Mouse (Mus musculus) embryonic stem cell, embryonic (primary cell): Measurements from ENCODE around the gene Tor1aip1.

Experiments used
- CTCF ChIA-PET, 4 experiments: fragments of 300-600 bp in 2 of 4; fragments of 350-600 bp in 2 of 4; sonication (Branson Sonifier 250); formaldehyde crosslinking; loops; one replicate each; lab custom pipeline; 2022; ENCODE audit warnings: inconsistent platforms in 2 of 4; lab: Charles Lee
- POLR2A ChIA-PET, 4 experiments: fragments of 300-600 bp in 2 of 4; fragments of 350-600 bp in 2 of 4; sonication (Branson Sonifier 250); formaldehyde crosslinking; loops; one replicate each; lab custom pipeline; 2022; ENCODE audit warnings: antibody characterized with exemption in 4 of 4, inconsistent platforms in 1 of 4; lab: Charles Lee

The Tor1aip1 gene

GRCm38 (mm10) chr1:156041451-156042241 lies 5.4 kb upstream of the Tor1aip1 start:
- CTCF ChIA-PET: interaction anchor here in 2 of 4 experiments (0.6 to 1.7 kb wide), 2 partner anchors 21 to 68 kb away, joined by 3 to 5 read pairs; partner anchors contain the start of gene Cep350 (in 1 of the 2)
- POLR2A ChIA-PET: interaction anchor here (0.5 to 7.3 kb wide), 31 partner anchors 8 to 624 kb away, joined by 3 to 84 read pairs (median 4); partner anchors contain the start of genes Cep350 (in 2 of the 4) and Acbd6 (in 1 of the 4)

- CTCF ChIA-PET: interaction anchor here in 3 of 4 experiments (0.5 to 1.6 kb wide), 14 partner anchors 8 to 650 kb away, joined by 3 to 5 read pairs (median 4); partner anchors contain the start of genes Abl2 (in 1 of the 3) and Cep350 (in 1 of the 3)
- POLR2A ChIA-PET: interaction anchor here (0.5 to 7.3 kb wide), 66 partner anchors 8 to 941 kb away, joined by 3 to 84 read pairs (median 4); partner anchors contain the start of genes Acbd6 (in 3 of the 4), Cep350 (in 3 of the 4), Qsox1 (in 2 of the 4) and Abl2 (in 1 of the 4)
These were observed 4.6 kb upstream of the Tor1aip1 start for GRCm38 (mm10) chr1:156040731-156041401.

GRCm38 (mm10) chr1:156039989-156040388 lies 3.7 kb upstream of the Tor1aip1 start:
- POLR2A ChIA-PET: interaction anchor here (0.5 to 7.3 kb wide), 53 partner anchors 9 to 940 kb away, joined by 3 to 84 read pairs (median 4); partner anchors contain the start of genes Cep350 (in 3 of the 4), Acbd6 (in 2 of the 4), Qsox1 (in 2 of the 4) and Abl2 (in 1 of the 4)
- CTCF ChIA-PET: interaction anchor here in 2 of 4 experiments (1.0 to 1.6 kb wide), 10 partner anchors 9 to 518 kb away, joined by 3 to 5 read pairs (median 4); partner anchors contain the start of genes Abl2 (in 1 of the 2) and Cep350 (in 1 of the 2)

GRCm38 (mm10) chr1:156037144-156037583 lies 884 bp upstream of the Tor1aip1 start:
- CTCF ChIA-PET: interaction anchor here in 1 of 4 experiments (0.5 to 1.9 kb wide), 5 partner anchors 29 to 467 kb away, joined by 3 to 10 read pairs (median 3); partner anchors contain the start of gene Cep350
- POLR2A ChIA-PET: interaction anchor here in 3 of 4 experiments (0.6 to 7.3 kb wide), 26 partner anchors 9 to 521 kb away, joined by 3 to 84 read pairs (median 8); partner anchors contain the start of genes Cep350 (in 3 of the 3), Qsox1 (in 3 of the 3), Abl2 (in 1 of the 3) and Tdrd5 (in 1 of the 3)

GRCm38 (mm10) chr1:156035269-156035929 lies 881 bp downstream of the Tor1aip1 start, which contains the start of gene Tor1aip2:
TSS of gene Tor1aip2 (plus strand) at chr1:156035403.
- POLR2A ChIA-PET: interaction anchor here (0.6 to 3.4 kb wide), 86 partner anchors 8 to 903 kb away, joined by 3 to 41 read pairs (median 4); partner anchors contain the start of genes Cep350 (in 3 of the 4), Qsox1 (in 3 of the 4), Abl2 (in 1 of the 4) and Acbd6 (in 1 of the 4)

GRCm38 (mm10) chr1:156034661-156035060 lies 1.6 kb downstream of the Tor1aip1 start:
- POLR2A ChIA-PET: interaction anchor here (0.6 to 3.4 kb wide), 44 partner anchors 9 to 858 kb away, joined by 3 to 41 read pairs (median 4); partner anchors contain the start of genes Cep350 (in 3 of the 4), Qsox1 (in 2 of the 4), Abl2 (in 1 of the 4) and Acbd6 (in 1 of the 4)
- CTCF ChIA-PET: interaction anchor here in 3 of 4 experiments (0.6 to 1.3 kb wide), 4 partner anchors 47 to 512 kb away, joined by 5 to 26 read pairs (median 7); no protein-coding TSS in a partner anchor

More at GRCm38 (mm10) chr1:156035269-156035929, 881 bp downstream of the Tor1aip1 start, which contains the start of gene Tor1aip2:
- CTCF ChIA-PET: interaction anchor here in 3 of 4 experiments (0.6 to 1.9 kb wide), 6 partner anchors 22 to 513 kb away, joined by 5 to 26 read pairs (median 7); partner anchors contain the start of gene Cep350 (in 1 of the 3)

- ChIA-PET CTCF (interaction anchor here in 1 of 4 experiments (0.6 kb wide), 1 partner anchor 313 kb away, joined by 6 read pairs; no protein-coding TSS in a partner anchor), POLR2A (interaction anchor here in 3 of 4 experiments (0.7 to 3.4 kb wide), 6 partner anchors 9 to 61 kb away, joined by 4 to 41 read pairs (median 8); partner anchors contain the start of gene Cep350 (in 1 of the 3))
These were observed 2.4 kb downstream of the Tor1aip1 start for GRCm38 (mm10) chr1:156033921-156034320.

GRCm38 (mm10) chr1:156028340-156028975 lies 7.8 kb downstream of the Tor1aip1 start:
- ChIA-PET CTCF (interaction anchor here in 1 of 4 experiments (0.8 kb wide), 1 partner anchor 275 kb away, joined by 3 read pairs; the partner anchor contains the start of gene Tdrd5), POLR2A (interaction anchor here in 2 of 4 experiments (0.8 to 1.0 kb wide), 4 partner anchors 8 to 55 kb away, joined by 3 to 4 read pairs (median 4); partner anchors contain the start of genes Cep350 (in 1 of the 2) and Tor1aip1 (in 1 of the 2))

GRCm38 (mm10) chr1:156027849-156028248 lies 8.4 kb downstream of the Tor1aip1 start:
- POLR2A ChIA-PET: interaction anchor here in 2 of 4 experiments (0.8 to 1.0 kb wide), 4 partner anchors 8 to 55 kb away, joined by 3 to 4 read pairs (median 4); partner anchors contain the start of genes Cep350 (in 1 of the 2) and Tor1aip1 (in 1 of the 2)
- CTCF ChIA-PET: no interaction called here

- CTCF ChIA-PET: no interaction called here
- POLR2A ChIA-PET: interaction anchor here in 3 of 4 experiments (0.5 to 2.5 kb wide), 11 partner anchors 9 to 212 kb away, joined by 3 to 24 read pairs (median 4); partner anchors contain the start of genes Tor1aip2 (in 3 of the 3), Cep350 (in 2 of the 3), Tor1aip1 (in 2 of the 3) and Qsox1 (in 1 of the 3)
These were observed 11.3 kb downstream of the Tor1aip1 start for GRCm38 (mm10) chr1:156024831-156025503.

- POLR2A ChIA-PET: interaction anchor here in 2 of 4 experiments (0.9 to 5.0 kb wide), 7 partner anchors 13 to 48 kb away, joined by 3 to 41 read pairs (median 5); partner anchors contain the start of genes Cep350 (in 1 of the 2), Tor1aip1 (in 1 of the 2) and Tor1aip2 (in 1 of the 2)
- CTCF ChIA-PET: interaction anchor here in 1 of 4 experiments (0.8 kb wide), 1 partner anchor 10 kb away, joined by 3 read pairs; no protein-coding TSS in a partner anchor
These were observed 15.9 kb downstream of the Tor1aip1 start for GRCm38 (mm10) chr1:156020402-156020801.

GRCm38 (mm10) chr1:156019800-156020199 lies 16.5 kb downstream of the Tor1aip1 start:
- CTCF ChIA-PET: no interaction called here
- POLR2A ChIA-PET: interaction anchor here in 2 of 4 experiments (1.5 to 5.0 kb wide), 4 partner anchors 16 to 47 kb away, joined by 5 to 41 read pairs (median 10); partner anchors contain the start of genes Cep350 (in 1 of the 2), Tor1aip1 (in 1 of the 2) and Tor1aip2 (in 1 of the 2)

GRCm38 (mm10) chr1:156009003-156009402 lies 27.3 kb downstream of the Tor1aip1 start:
- POLR2A ChIA-PET: interaction anchor here in 1 of 4 experiments (0.9 kb wide), 1 partner anchor 27 kb away, joined by 3 read pairs; the partner anchor contains the start of gene Tor1aip1
- CTCF ChIA-PET: no interaction called here

- ChIA-PET POLR2A (interaction anchor here in 2 of 4 experiments (0.6 to 1.8 kb wide), 5 partner anchors 30 to 273 kb away, joined by 3 to 6 read pairs (median 4); partner anchors contain the start of genes Cep350 (in 2 of the 2) and Tor1aip1 (in 1 of the 2)), CTCF (no interaction called here)
These were observed 30.4 kb downstream of the Tor1aip1 start for GRCm38 (mm10) chr1:156005906-156006305.
